Mouse (Mus musculus): ENCODE measurements around the gene Peak1.

Gene Peak1

GRCm38 (mm10) chr9:56179416-56180117 lies 238.3 kb downstream of the Peak1 start:
- in situ Hi-C loops (cut with MboI; ENCODE audit: low pct_unique_long_range_greater_than_20kb in 1 of 2, low sequenced_read_pairs in 2 of 2, unreplicated experiment in 1 of 2): no loop called here

- in situ Hi-C loops (cut with MboI; ENCODE audit: low pct_unique_long_range_greater_than_20kb in 1 of 2, low sequenced_read_pairs in 2 of 2, unreplicated experiment in 1 of 2): no loop called here
These were observed 240.5 kb downstream of the Peak1 start for GRCm38 (mm10) chr9:56177354-56177753.

DNA sequence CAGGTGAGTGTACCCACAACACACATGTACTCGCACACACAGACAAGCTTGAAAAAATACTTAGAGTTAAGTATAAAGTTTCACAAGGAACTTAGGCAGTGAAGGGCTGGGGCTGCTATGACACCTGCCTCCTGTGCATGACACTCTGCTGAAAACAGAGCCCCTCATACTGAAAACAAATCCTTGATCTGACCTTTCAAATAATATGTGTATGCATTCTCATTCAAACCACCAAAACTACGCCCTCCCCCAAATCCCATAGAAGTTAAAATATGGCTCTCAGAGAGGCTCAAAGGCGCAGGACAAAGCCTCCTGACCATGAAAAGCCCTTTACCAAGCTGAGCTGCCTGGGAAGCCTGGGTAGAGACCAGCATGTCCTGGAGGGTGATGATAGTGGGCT lies 242.6 kb downstream of the Peak1 start:
- in situ Hi-C loops (cut with MboI; ENCODE audit: low pct_unique_long_range_greater_than_20kb in 1 of 2, low sequenced_read_pairs in 2 of 2, unreplicated experiment in 1 of 2): no loop called here

DNA sequence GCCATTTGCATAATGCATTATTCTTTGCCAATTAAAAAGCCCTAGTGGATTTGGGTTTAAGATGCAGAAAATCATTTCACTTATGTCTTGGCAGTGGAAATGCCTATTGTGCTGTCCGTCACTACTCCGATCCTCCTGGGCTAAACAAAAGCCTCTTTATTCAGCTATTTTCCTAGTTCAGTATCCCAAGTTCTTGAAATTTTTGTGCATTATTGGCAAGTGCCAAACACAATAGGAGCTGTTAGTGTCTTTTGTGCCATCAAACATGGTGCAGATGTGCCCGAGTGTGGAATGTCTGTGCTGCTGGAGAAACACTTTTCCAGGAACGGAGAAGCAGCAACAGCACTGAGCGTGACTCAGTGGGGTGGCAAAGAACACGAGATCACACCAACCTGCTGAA lies 250.2 kb downstream of the Peak1 start:
- in situ Hi-C loops (cut with MboI; ENCODE audit: low pct_unique_long_range_greater_than_20kb in 1 of 2, low sequenced_read_pairs in 2 of 2, unreplicated experiment in 1 of 2): no loop called here

GRCm38 (mm10) chr9:56166161-56166560 lies 251.7 kb downstream of the Peak1 start:
- in situ Hi-C loops (cut with MboI; ENCODE audit: low pct_unique_long_range_greater_than_20kb in 1 of 2, low sequenced_read_pairs in 2 of 2, unreplicated experiment in 1 of 2): no loop called here

DNA sequence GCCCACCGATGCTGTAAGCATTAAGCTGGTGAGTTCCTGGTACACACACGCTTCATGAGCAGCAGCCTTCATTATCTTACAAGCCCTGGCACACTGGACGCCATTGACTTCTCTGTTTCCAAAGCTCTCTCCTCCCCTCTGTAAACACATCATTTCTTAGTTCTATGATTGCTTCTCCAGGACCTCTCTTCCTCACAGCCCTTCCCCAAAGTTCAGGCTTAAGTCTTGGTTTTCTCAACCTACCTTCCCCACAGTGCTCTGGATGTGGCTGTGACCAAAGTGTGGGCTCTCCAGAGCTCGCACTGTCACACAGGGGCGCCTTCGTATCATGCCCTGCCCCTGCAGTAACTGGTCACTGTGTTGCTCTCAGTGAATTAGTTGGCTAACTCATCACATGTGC lies 252.5 kb downstream of the Peak1 start, which contains the start of gene Tspan3:
Tspan3 (minus strand) TSS at position 101 of the 400 bp plus-strand sequence.
- in situ Hi-C loops (cut with MboI; ENCODE audit: low pct_unique_long_range_greater_than_20kb in 1 of 2, low sequenced_read_pairs in 2 of 2, unreplicated experiment in 1 of 2): no loop called here

- in situ Hi-C loops (cut with MboI; ENCODE audit: low pct_unique_long_range_greater_than_20kb in 1 of 2, low sequenced_read_pairs in 2 of 2, unreplicated experiment in 1 of 2): no loop called here
These were observed 257.3 kb downstream of the Peak1 start for GRCm38 (mm10) chr9:56160341-56161141.

DNA sequence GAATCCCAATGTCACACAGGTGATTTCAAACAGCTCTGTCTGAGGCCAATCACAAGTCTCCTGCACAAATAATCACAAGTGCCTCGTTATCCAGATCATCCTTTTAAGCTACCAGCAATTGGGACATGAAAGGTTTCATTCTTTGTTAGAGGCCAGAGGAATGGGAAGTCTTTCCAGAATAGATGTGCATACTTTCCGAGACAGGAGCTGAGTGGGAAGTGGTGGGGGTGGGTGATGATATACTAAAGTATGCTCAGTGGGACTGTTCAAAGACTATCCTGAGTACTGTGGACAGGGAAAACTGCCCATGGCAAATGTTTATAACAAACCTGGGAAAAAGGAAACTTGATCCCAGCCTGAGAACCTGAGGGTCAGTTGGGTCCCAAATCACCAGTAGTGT lies 258.4 kb downstream of the Peak1 start:
- in situ Hi-C loops (cut with MboI; ENCODE audit: low pct_unique_long_range_greater_than_20kb in 1 of 2, low sequenced_read_pairs in 2 of 2, unreplicated experiment in 1 of 2): no loop called here

- in situ Hi-C loops (cut with MboI; ENCODE audit: low pct_unique_long_range_greater_than_20kb in 1 of 2, low sequenced_read_pairs in 2 of 2, unreplicated experiment in 1 of 2): no loop called here
These were observed 259.8 kb downstream of the Peak1 start for GRCm38 (mm10) chr9:56158077-56158476.

GRCm38 (mm10) chr9:56154572-56154971 lies 263.3 kb downstream of the Peak1 start:
- in situ Hi-C loops (cut with MboI; ENCODE audit: low pct_unique_long_range_greater_than_20kb in 1 of 2, low sequenced_read_pairs in 2 of 2, unreplicated experiment in 1 of 2): no loop called here

DNA sequence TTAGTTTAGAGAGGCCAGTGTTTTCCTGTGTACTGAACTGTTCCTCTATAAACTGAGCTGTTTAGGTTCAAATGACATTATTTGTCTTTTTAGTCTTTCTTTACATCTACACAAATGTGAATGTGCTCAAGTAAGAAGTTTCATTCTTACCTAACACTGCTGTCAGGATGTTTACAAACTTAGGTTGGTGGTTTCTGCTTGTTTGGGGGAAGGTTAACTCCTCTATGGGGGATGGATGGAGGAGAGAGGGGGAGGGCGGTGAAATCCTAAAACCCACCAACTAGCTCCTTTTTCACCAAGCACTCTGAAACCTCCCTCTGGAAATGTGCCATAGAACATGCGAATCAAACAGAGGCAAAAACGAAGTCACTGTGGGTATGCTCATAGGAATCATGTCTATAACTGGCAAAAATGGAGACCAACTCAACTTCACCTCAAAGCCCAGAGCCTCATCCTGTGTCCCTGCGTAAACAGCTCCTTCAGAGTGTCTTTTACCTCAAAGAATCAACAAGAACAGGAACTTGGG lies 265.3 kb downstream of the Peak1 start:
- in situ Hi-C loops (cut with MboI; ENCODE audit: low pct_unique_long_range_greater_than_20kb in 1 of 2, low sequenced_read_pairs in 2 of 2, unreplicated experiment in 1 of 2): no loop called here

GRCm38 (mm10) chr9:56151745-56152481 lies 266.0 kb downstream of the Peak1 start:
- in situ Hi-C loops (cut with MboI; ENCODE audit: low pct_unique_long_range_greater_than_20kb in 1 of 2, low sequenced_read_pairs in 2 of 2, unreplicated experiment in 1 of 2): no loop called here

Measured in mouse embryonic stem cell (cell line).